Mouse (Mus musculus) midbrain, postnatal 0 days (tissue): ENCODE results near the gene Foxo3. TPM values are rescaled to one million over a fixed set of nuclear protein-coding genes. Genes with fewer than 3 reads are reported as not detected.
A peak's percentile ranks its signal among the peaks of the same experiment; 100 is the strongest.

Experiments used
- ATAC-seq: fragments of 200-750 bp; cut with Nextera tagmentation; 2 replicates; pipeline ENCODE4 v1.8.0; 2017; ENCODE audit warnings: moderate number of reproducible peaks, mild to moderate bottlenecking, moderate TSS enrichment, moderate library complexity; ENCODE audit not compliant: low FRiP score
- DNase-seq: peaks from one replicate; pipeline ENCODE4 v3.0.0-alpha.2; 2015; ENCODE audit warnings: low spot score
- H3K27ac ChIP-seq: fragments of 300-500 bp; sonication (generic); 2 replicates; pipeline ENCODE4 v1.5.1; 2014; ENCODE audit warnings: low read depth, mild to moderate bottlenecking, low read length, mixed read lengths
- H3K27me3 ChIP-seq: fragments of 300-500 bp; sonication (generic); 2 replicates; pipeline ENCODE4 v1.6.1; 2014; ENCODE audit warnings: low read length, control low read depth, mixed read lengths; ENCODE audit not compliant: insufficient read depth
- H3K36me3 ChIP-seq: fragments of 300-500 bp; sonication (generic); 2 replicates; pipeline ENCODE4 v1.6.1; 2014; ENCODE audit warnings: low read length, control low read depth, mixed read lengths; ENCODE audit not compliant: insufficient read depth
- H3K4me1 ChIP-seq: fragments of 300-500 bp; sonication (generic); 2 replicates; pipeline ENCODE4 v1.6.1; 2014; ENCODE audit warnings: mild to moderate bottlenecking, control low read depth, antibody characterized with exemption, low read length, mixed read lengths; ENCODE audit not compliant: insufficient read depth
- H3K4me2 ChIP-seq: fragments of 300-500 bp; sonication (generic); 2 replicates; pipeline ENCODE4 v1.6.1; 2014; ENCODE audit warnings: low read depth, mild to moderate bottlenecking, low read length, mixed read lengths; ENCODE audit not compliant: poor library complexity, severe bottlenecking
- H3K4me3 ChIP-seq: fragments of 300-500 bp; sonication (generic); 2 replicates; pipeline ENCODE4 v1.5.1; 2014; ENCODE audit warnings: low read depth, mild to moderate bottlenecking, low read length, moderate library complexity
- H3K9ac ChIP-seq: fragments of 300-500 bp; sonication (generic); replicated peaks from 2 replicates; pipeline ENCODE4 v1.6.1; 2014; ENCODE audit warnings: mild to moderate bottlenecking, low read length, moderate library complexity, mixed read lengths; ENCODE audit not compliant: poor library complexity, severe bottlenecking
- H3K9me3 ChIP-seq: fragments of 300-500 bp; sonication (generic); 2 replicates; pipeline ENCODE4 v1.6.1; 2016; ENCODE audit warnings: low read length, control low read depth
- CTCF ChIP-seq: IDR thresholded peaks from 2 replicates; pipeline ENCODE4 v1.5.1; 2016; ENCODE audit warnings: antibody characterized with exemption, mild to moderate bottlenecking
- WGBS: fragments of 180-500 bp; shearing (Covaris S2); extraction: QIAGEN DNeasy Blood & Tissue Kit; methylation state at CpG from one replicate; pipeline ENCODE4 v1.1.7; 2014; 5-methylcytosine and 5-hydroxymethylcytosine counted together
- polyA plus RNA-seq: library from polyadenylated mRNA; unstranded; fragments of >200 nt; fragmentation: Nextera tagmentation; extraction: Ambion mirVana; gene quantifications from 2 replicates; pipeline ENCODE4 v1.2.1, GENCODE M21; 2015
- total RNA-seq: library from RNA; depleted of rRNA; stranded (reverse); fragments of >200 nt; gene quantifications from 2 replicates; pipeline ENCODE4 v1.2.3, GENCODE M21; 2014

The Foxo3 gene
- total and polyA plus RNA-seq, 2 experiments from 2014 or later, result 6.6 to 42.9 TPM

- Histone ChIP-seq H3K27ac (no peak overlapping the region), H3K4me1 (no peaks in the 10 kb centered on the region), H3K27me3 (no peaks in the 10 kb centered on the region), H3K9me3 (no peaks in the 10 kb centered on the region), H3K4me3 (no peak overlapping the region), H3K36me3 (no peaks in the 10 kb centered on the region), H3K9ac (no peak overlapping the region), H3K4me2 (no peak overlapping the region)
- DNase-seq (no peak), ATAC-seq (no peak)
- TF ChIP-seq CTCF, result peak; percentile 50
- 85% methylated on average over 2 of the region's 2 CpGs for WGBS
Measured at GRCm38 (mm10) chr10:42297109-42297508, 20.6 kb upstream of the Foxo3 start.

GRCm38 (mm10) chr10:42296559-42296958, 20.0 kb upstream of the Foxo3 start:
- WGBS, result 50% methylated on average over 4 of the region's 4 CpGs
- no peak overlapping the region for H3K4me3 ChIP-seq
- ATAC-seq, result no peak

GRCm38 (mm10) chr10:42295028-42295427, 18.5 kb upstream of the Foxo3 start:
- Histone ChIP-seq H3K27me3 (no peaks in the 10 kb centered on the region), H3K36me3 (no peaks in the 10 kb centered on the region), H3K4me1 (no peaks in the 10 kb centered on the region), H3K4me2 (no peak overlapping the region), H3K4me3 (no peak overlapping the region), H3K9me3 (no peaks in the 10 kb centered on the region), H3K27ac (no peak overlapping the region), H3K9ac (no peak overlapping the region)
- peak; percentile 93 for TF ChIP-seq CTCF
- DNase-seq (peak; percentile 80), ATAC-seq (peak; percentile 57; the same call in 1 of the 2 replicates)
- 0% methylated on average over 1 of the region's 1 CpGs for WGBS

More at GRCm38 (mm10) chr10:42296559-42296958, 20.0 kb upstream of the Foxo3 start:
- H3K4me2 ChIP-seq, result no peak overlapping the region
- H3K9me3 ChIP-seq, result no peaks in the 10 kb centered on the region
- H3K36me3 ChIP-seq, result no peaks in the 10 kb centered on the region
- no peak overlapping the region for H3K9ac ChIP-seq
- no peaks in the 10 kb centered on the region for H3K4me1 ChIP-seq
- no peaks in the 10 kb centered on the region for H3K27me3 ChIP-seq
- no peak for DNase-seq
- no peak overlapping the region for H3K27ac ChIP-seq
- no peak for TF ChIP-seq CTCF

GRCm38 (mm10) chr10:42294392-42294791, 17.8 kb upstream of the Foxo3 start:
- no peaks in the 10 kb centered on the region for H3K4me1 ChIP-seq
- TF ChIP-seq CTCF, result no peak
- 66% methylated on average over 2 of the region's 2 CpGs for WGBS

GRCm38 (mm10) chr10:42293877-42294276, 17.3 kb upstream of the Foxo3 start:
- Histone ChIP-seq H3K9me3 (no peaks in the 10 kb centered on the region), H3K27ac (no peak overlapping the region), H3K4me1 (no peaks in the 10 kb centered on the region), H3K4me2 (no peak overlapping the region), H3K9ac (no peak overlapping the region), H3K4me3 (no peak overlapping the region), H3K27me3 (no peaks in the 10 kb centered on the region), H3K36me3 (no peaks in the 10 kb centered on the region)
- 73% methylated on average over 4 of the region's 4 CpGs for WGBS
- no peak for TF ChIP-seq CTCF
- DNase-seq (no peak), ATAC-seq (no peak)

More at GRCm38 (mm10) chr10:42294392-42294791, 17.8 kb upstream of the Foxo3 start:
- no peak overlapping the region for H3K9ac ChIP-seq
- ATAC-seq, result no peak
- H3K4me2 ChIP-seq, result no peak overlapping the region
- DNase-seq, result no peak
- H3K4me3 ChIP-seq, result no peak overlapping the region
- H3K27ac ChIP-seq, result no peak overlapping the region
- no peaks in the 10 kb centered on the region for H3K36me3 ChIP-seq
- no peaks in the 10 kb centered on the region for H3K9me3 ChIP-seq
- no peaks in the 10 kb centered on the region for H3K27me3 ChIP-seq

- H3K9me3 ChIP-seq, result no peaks in the 10 kb centered on the region
- H3K36me3 ChIP-seq, result no peaks in the 10 kb centered on the region
- H3K9ac ChIP-seq, result no peak overlapping the region
- H3K4me1 ChIP-seq, result no peaks in the 10 kb centered on the region
- no peaks in the 10 kb centered on the region for H3K27me3 ChIP-seq
- H3K4me3 ChIP-seq, result no peak overlapping the region
- 60% methylated on average over 5 of the region's 5 CpGs for WGBS
- DNase-seq (peak; percentile 39), ATAC-seq (peak; percentile 35; the same call in 1 of the 2 replicates)
- no peak overlapping the region for H3K4me2 ChIP-seq
- no peak overlapping the region for H3K27ac ChIP-seq
- TF ChIP-seq CTCF, result peak; percentile 72
Measured at GRCm38 (mm10) chr10:42291360-42291759, 14.8 kb upstream of the Foxo3 start.
